Mouse (Mus musculus) G1E (cell line): ENCODE results near the gene Dppa4.
"Not testable (repeated sequence)": the region's sequence is repeated elsewhere in the genome, so short reads cannot be mapped to it uniquely, and the experiment has no call there.

ENCODE experiments used
- CTCF ChIP-seq: IDR thresholded peaks from 2 replicates; pipeline ENCODE4 v1.5.1; 2012; ENCODE audit warnings: low read depth, low read length, inconsistent platforms, mixed read lengths
- GATA1 ChIP-seq: IDR thresholded peaks from 2 replicates; pipeline ENCODE4 v1.6.1; 2012; ENCODE audit warnings: borderline replicate concordance, low read length, inconsistent platforms, mixed read lengths
- GATA2 ChIP-seq: IDR thresholded peaks from 2 replicates; pipeline ENCODE4 v1.6.1; 2012; ENCODE audit warnings: low read depth, low read length, inconsistent platforms, borderline replicate concordance
- POLR2AphosphoS5 ChIP-seq: IDR thresholded peaks from 2 replicates; pipeline ENCODE4 v1.6.1; 2012; ENCODE audit warnings: low read depth, low read length, inconsistent platforms; ENCODE audit not compliant: insufficient replicate concordance
- TAL1 ChIP-seq: conservative IDR thresholded peaks from 2 replicates; pipeline ENCODE4 v1.6.1; 2012; ENCODE audit warnings: low read depth, low read length, inconsistent platforms, mixed read lengths

- TF ChIP-seq CTCF, GATA1, TAL1, POLR2AphosphoS5, GATA2: not testable (repeated sequence)
These were observed 25.4 kb downstream of the Dppa4 start for GRCm38 (mm10) chr16:48308916-48309315.
